Mouse (Mus musculus) neural tube, embryonic 12.5 days (tissue): Measurements from ENCODE around the gene 2410004B18Rik. TPM values are rescaled to one million over a fixed set of nuclear protein-coding genes. Genes with fewer than 3 reads are reported as not detected.

Experiments used
- ATAC-seq: fragments of 200-750 bp; cut with Nextera tagmentation; 2 replicates; pipeline ENCODE4 v1.8.0; 2017; ENCODE audit warnings: low read depth, mild to moderate bottlenecking, moderate TSS enrichment, moderate library complexity; ENCODE audit not compliant: low FRiP score
- H3K27ac ChIP-seq: fragments of 300-500 bp; sonication (generic); 2 replicates; pipeline ENCODE4 v1.5.1; 2016
- H3K27me3 ChIP-seq: fragments of 300-500 bp; sonication (generic); replicated peaks from 2 replicates; pipeline ENCODE4 v1.6.1; 2016; ENCODE audit warnings: mild to moderate bottlenecking
- H3K36me3 ChIP-seq: fragments of 300-500 bp; sonication (generic); 2 replicates; pipeline ENCODE4 v1.6.1; 2016; ENCODE audit warnings: mild to moderate bottlenecking
- H3K4me1 ChIP-seq: fragments of 300-500 bp; sonication (generic); 2 replicates; pipeline ENCODE4 v1.6.1; 2016
- H3K4me2 ChIP-seq: fragments of 300-500 bp; sonication (generic); replicated peaks from 2 replicates; pipeline ENCODE4 v1.6.1; 2016; ENCODE audit warnings: mild to moderate bottlenecking
- H3K4me3 ChIP-seq: fragments of 300-500 bp; sonication (generic); 2 replicates; pipeline ENCODE4 v1.5.1; 2016
- H3K9ac ChIP-seq: fragments of 300-500 bp; sonication (generic); 2 replicates; pipeline ENCODE4 v1.6.1; 2016; ENCODE audit warnings: mild to moderate bottlenecking
- H3K9me3 ChIP-seq: fragments of 300-500 bp; sonication (generic); 2 replicates; pipeline ENCODE4 v1.6.1; 2016; ENCODE audit warnings: mild to moderate bottlenecking
- WGBS: fragments of 180-500 bp; shearing (Covaris S2); methylation state at CpG from one replicate; pipeline ENCODE4 v1.1.7; 2016; 5-methylcytosine and 5-hydroxymethylcytosine counted together
- polyA plus RNA-seq: library from polyadenylated mRNA; unstranded; fragments of >200 nt; fragmentation: Nextera tagmentation; extraction: Ambion mirVana; gene quantifications from 2 replicates; pipeline ENCODE4 v1.2.1, GENCODE M21; 2016

2410004B18Rik gene
- polyA plus RNA-seq, 1 experiment from 2014 or later: 68.2 TPM

- Histone ChIP-seq H3K4me2 (peak overlapping the region; percentile 82), H3K27ac (no peak overlapping the region), H3K36me3 (peaks cover 17% of the 10 kb centered on the region; the same call in 1 of the 2 replicates), H3K9me3 (no peaks in the 10 kb centered on the region), H3K4me3 (peak overlapping the region; percentile 95), H3K4me1 (peaks cover 18% of the 10 kb centered on the region), H3K27me3 (no peaks in the 10 kb centered on the region), H3K9ac (peak overlapping the region; percentile 93)
- WGBS: 22% methylated on average over 44 of the region's 50 CpGs
- ATAC-seq: peak; percentile 48
These were observed 863 bp downstream of the 2410004B18Rik start for GRCm38 (mm10) chr3:145938405-145939349.

- Histone ChIP-seq H3K9ac (peak overlapping the region; percentile 93), H3K4me2 (peak overlapping the region; percentile 82), H3K9me3 (no peaks in the 10 kb centered on the region), H3K4me3 (0 out of 2 replicates have a peak overlapping the region, but pooled peaks have one; percentile 95), H3K27ac (no peak overlapping the region), H3K4me1 (peaks cover 18% of the 10 kb centered on the region), H3K27me3 (no peaks in the 10 kb centered on the region), H3K36me3 (peaks cover 21% of the 10 kb centered on the region)
- no peak for ATAC-seq
- WGBS: 90% methylated on average over 12 of the region's 12 CpGs
These were observed 1.6 kb downstream of the 2410004B18Rik start for GRCm38 (mm10) chr3:145939402-145939801.

GRCm38 (mm10) chr3:145939971-145940370 lies 2.2 kb downstream of the 2410004B18Rik start:
- H3K4me3 ChIP-seq: no peak overlapping the region
- H3K4me2 ChIP-seq: peak overlapping the region; percentile 82; the same call in 1 of the 2 replicates
- ATAC-seq: no peak
- H3K4me1 ChIP-seq: peaks cover 18% of the 10 kb centered on the region
- no peaks in the 10 kb centered on the region for H3K27me3 ChIP-seq
- H3K9ac ChIP-seq: no peak overlapping the region
- WGBS: 78% methylated on average over 4 of the region's 4 CpGs
- H3K36me3 ChIP-seq: peaks cover 23% of the 10 kb centered on the region
- no peaks in the 10 kb centered on the region for H3K9me3 ChIP-seq
- no peak overlapping the region for H3K27ac ChIP-seq

GRCm38 (mm10) chr3:145941971-145942370 lies 4.2 kb downstream of the 2410004B18Rik start:
- Histone ChIP-seq H3K27ac (no peak overlapping the region), H3K4me2 (no peak overlapping the region), H3K27me3 (no peaks in the 10 kb centered on the region), H3K4me1 (peaks cover 18% of the 10 kb centered on the region), H3K9ac (no peak overlapping the region), H3K4me3 (no peak overlapping the region), H3K9me3 (no peaks in the 10 kb centered on the region), H3K36me3 (peaks cover 26% of the 10 kb centered on the region)
- WGBS: 20% methylated on average over 3 of the region's 3 CpGs
- ATAC-seq: no peak

GRCm38 (mm10) chr3:145944348-145944747 lies 6.5 kb downstream of the 2410004B18Rik start:
- WGBS: 91% methylated on average over 7 of the region's 7 CpGs
- no peaks in the 10 kb centered on the region for H3K27me3 ChIP-seq
- peaks cover 26% of the 10 kb centered on the region for H3K36me3 ChIP-seq

GRCm38 (mm10) chr3:145945904-145946303 lies 8.1 kb downstream of the 2410004B18Rik start:
- H3K27me3 ChIP-seq: no peaks in the 10 kb centered on the region
- H3K36me3 ChIP-seq: peaks cover 25% of the 10 kb centered on the region
- no peak overlapping the region for H3K4me2 ChIP-seq
- H3K27ac ChIP-seq: no peak overlapping the region
- peaks cover 10% of the 10 kb centered on the region; the same call in 1 of the 2 replicates for H3K4me1 ChIP-seq
- H3K9me3 ChIP-seq: no peaks in the 10 kb centered on the region
- no peak overlapping the region for H3K9ac ChIP-seq
- no peak for ATAC-seq
- WGBS: 89% methylated on average over 3 of the region's 3 CpGs
- no peak overlapping the region for H3K4me3 ChIP-seq

More at GRCm38 (mm10) chr3:145944348-145944747, 6.5 kb downstream of the 2410004B18Rik start:
- Histone ChIP-seq H3K4me2 (no peak overlapping the region), H3K9me3 (no peaks in the 10 kb centered on the region), H3K27ac (no peak overlapping the region), H3K4me1 (peaks cover 7% of the 10 kb centered on the region), H3K4me3 (no peak overlapping the region), H3K9ac (no peak overlapping the region)
- no peak for ATAC-seq

- WGBS: 76% methylated on average over 2 of the region's 2 CpGs
- no peak overlapping the region for H3K27ac ChIP-seq
These were observed 8.8 kb downstream of the 2410004B18Rik start for GRCm38 (mm10) chr3:145946654-145947053.

GRCm38 (mm10) chr3:145947539-145948204 lies 9.9 kb downstream of the 2410004B18Rik start:
- H3K4me2 ChIP-seq: no peak overlapping the region
- H3K27me3 ChIP-seq: no peaks in the 10 kb centered on the region
- H3K4me3 ChIP-seq: no peak overlapping the region
- H3K27ac ChIP-seq: no peak overlapping the region
- H3K4me1 ChIP-seq: peaks cover 7% of the 10 kb centered on the region; the same call in 1 of the 2 replicates
- no peaks in the 10 kb centered on the region for H3K9me3 ChIP-seq
- no peak for ATAC-seq
- no peak overlapping the region for H3K9ac ChIP-seq
- 36% methylated on average over 6 of the region's 6 CpGs for WGBS
- peaks cover 17% of the 10 kb centered on the region for H3K36me3 ChIP-seq

More at GRCm38 (mm10) chr3:145946654-145947053, 8.8 kb downstream of the 2410004B18Rik start:
- Histone ChIP-seq H3K27me3 (no peaks in the 10 kb centered on the region), H3K9me3 (no peaks in the 10 kb centered on the region), H3K4me3 (no peak overlapping the region), H3K4me2 (no peak overlapping the region), H3K4me1 (peaks cover 7% of the 10 kb centered on the region; the same call in 1 of the 2 replicates), H3K36me3 (peaks cover 18% of the 10 kb centered on the region), H3K9ac (no peak overlapping the region)
- no peak for ATAC-seq

GRCm38 (mm10) chr3:145950034-145950814 lies 12.4 kb downstream of the 2410004B18Rik start:
- peaks cover under 1% of the 10 kb centered on the region; the same call in 1 of the 2 replicates for H3K36me3 ChIP-seq
- ATAC-seq: peak; percentile 82
- no peak overlapping the region for H3K27ac ChIP-seq
- H3K9ac ChIP-seq: no peak overlapping the region
- H3K4me2 ChIP-seq: peak overlapping the region; percentile 44
- no peaks in the 10 kb centered on the region for H3K9me3 ChIP-seq
- no peaks in the 10 kb centered on the region for H3K27me3 ChIP-seq
- 10% methylated on average over 15 of the region's 15 CpGs for WGBS
- H3K4me1 ChIP-seq: peaks cover 7% of the 10 kb centered on the region; the same call in 1 of the 2 replicates
- no peak overlapping the region for H3K4me3 ChIP-seq

GRCm38 (mm10) chr3:145950815-145951130 lies 13.0 kb downstream of the 2410004B18Rik start:
- H3K36me3 ChIP-seq: no peaks in the 10 kb centered on the region
- no peaks in the 10 kb centered on the region for H3K9me3 ChIP-seq
- no peaks in the 10 kb centered on the region for H3K27me3 ChIP-seq
- H3K27ac ChIP-seq: no peak overlapping the region
- H3K4me3 ChIP-seq: no peak overlapping the region
- 46% methylated on average over 5 of the region's 5 CpGs for WGBS
- H3K9ac ChIP-seq: no peak overlapping the region
- peak overlapping the region; percentile 44 for H3K4me2 ChIP-seq
- H3K4me1 ChIP-seq: peaks cover 7% of the 10 kb centered on the region; the same call in 1 of the 2 replicates
- 0 out of 2 replicates have a peak, but pooled peaks have one; percentile 3 for ATAC-seq

- no peaks in the 10 kb centered on the region for H3K9me3 ChIP-seq
- H3K27me3 ChIP-seq: no peaks in the 10 kb centered on the region
- no peak overlapping the region for H3K9ac ChIP-seq
- peaks cover 7% of the 10 kb centered on the region; the same call in 1 of the 2 replicates for H3K4me1 ChIP-seq
- no peak overlapping the region for H3K27ac ChIP-seq
- 75% methylated on average over 17 of the region's 17 CpGs for WGBS
- no peak overlapping the region for H3K4me2 ChIP-seq
- no peak for ATAC-seq
- no peak overlapping the region for H3K4me3 ChIP-seq
- no peaks in the 10 kb centered on the region for H3K36me3 ChIP-seq
These were observed 13.7 kb downstream of the 2410004B18Rik start for GRCm38 (mm10) chr3:145951287-145952165.
